Mouse (Mus musculus): ENCODE results near the gene Smtnl2. TPM values are rescaled to one million over a fixed set of nuclear protein-coding genes. Genes with fewer than 3 reads are reported as not detected.

Smtnl2 gene
- polyA plus RNA-seq, 1 experiment from 2014 or later, result 10.6 TPM

DNA sequence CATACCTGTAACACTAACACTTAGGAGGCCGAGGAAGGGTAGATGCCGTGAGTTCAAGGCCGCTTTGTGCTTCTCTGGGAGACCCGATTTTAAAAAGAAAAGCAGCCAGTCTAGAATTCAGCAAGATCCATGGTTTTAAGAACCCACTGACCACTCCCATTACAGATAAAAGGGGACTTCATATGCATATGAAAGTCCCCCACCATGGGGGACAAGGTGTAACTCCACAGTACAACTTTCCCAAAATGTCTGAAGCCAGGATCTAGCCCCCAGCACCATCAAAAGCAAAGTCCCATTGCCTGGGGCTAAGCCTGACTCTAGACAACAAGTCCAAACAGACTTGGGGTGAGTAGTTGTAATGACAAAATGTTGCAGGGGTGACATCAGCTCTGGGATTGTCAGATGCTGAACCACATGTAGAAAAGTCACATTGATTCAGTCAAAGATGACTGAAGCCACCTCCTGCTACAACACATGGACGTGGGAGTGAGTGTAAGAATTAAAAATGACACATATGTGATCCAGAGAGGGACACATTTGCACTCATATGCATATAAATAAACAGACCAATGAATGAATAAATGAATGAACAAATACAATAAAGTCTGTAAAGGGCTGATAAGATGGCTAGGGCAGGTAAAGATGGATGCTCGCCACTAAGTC lies 9.1 kb upstream of the Smtnl2 start:
- Histone ChIP-seq H3K4me3 (no peak overlapping the region), H3K4me1 (peaks cover 20% of the 10 kb centered on the region), H3K27me3 (ENCODE audit: poor library complexity, severe bottlenecking) (no peaks in the 10 kb centered on the region; the same call in 1 of the 2 replicates), H3K27ac (no peak overlapping the region), H3K9me3 (no peaks in the 10 kb centered on the region), H3K36me3 (replicated peaks) (no peaks in the 10 kb centered on the region)
- no peak for DNase-seq (ENCODE audit: extremely low spot score, low spot score)
- WGBS, result 86% methylated on average over 6 of the region's 6 CpGs

- no peak for DNase-seq (ENCODE audit: extremely low spot score, low spot score)
- Histone ChIP-seq H3K27ac (no peak overlapping the region), H3K4me3 (no peak overlapping the region), H3K36me3 (replicated peaks) (no peaks in the 10 kb centered on the region), H3K4me1 (peaks cover 20% of the 10 kb centered on the region), H3K27me3 (ENCODE audit: poor library complexity, severe bottlenecking) (peaks cover 7% of the 10 kb centered on the region), H3K9me3 (no peaks in the 10 kb centered on the region)
- 92% methylated on average over 6 of the region's 6 CpGs for WGBS
Measured at GRCm38 (mm10) chr11:72419006-72419405, 7.5 kb upstream of the Smtnl2 start.

GRCm38 (mm10) chr11:72418227-72418626 lies 6.7 kb upstream of the Smtnl2 start:
- WGBS, result 47% methylated on average over 8 of the region's 8 CpGs
- no peaks in the 10 kb centered on the region for H3K9me3 ChIP-seq
- peaks cover 15% of the 10 kb centered on the region for H3K27me3 ChIP-seq (ENCODE audit: poor library complexity, severe bottlenecking)
- no peak for DNase-seq (ENCODE audit: extremely low spot score, low spot score)
- H3K4me3 ChIP-seq, result no peak overlapping the region
- H3K36me3 ChIP-seq (replicated peaks), result no peaks in the 10 kb centered on the region
- H3K27ac ChIP-seq, result peak overlapping the region; percentile 72
- peaks cover 20% of the 10 kb centered on the region for H3K4me1 ChIP-seq

DNA sequence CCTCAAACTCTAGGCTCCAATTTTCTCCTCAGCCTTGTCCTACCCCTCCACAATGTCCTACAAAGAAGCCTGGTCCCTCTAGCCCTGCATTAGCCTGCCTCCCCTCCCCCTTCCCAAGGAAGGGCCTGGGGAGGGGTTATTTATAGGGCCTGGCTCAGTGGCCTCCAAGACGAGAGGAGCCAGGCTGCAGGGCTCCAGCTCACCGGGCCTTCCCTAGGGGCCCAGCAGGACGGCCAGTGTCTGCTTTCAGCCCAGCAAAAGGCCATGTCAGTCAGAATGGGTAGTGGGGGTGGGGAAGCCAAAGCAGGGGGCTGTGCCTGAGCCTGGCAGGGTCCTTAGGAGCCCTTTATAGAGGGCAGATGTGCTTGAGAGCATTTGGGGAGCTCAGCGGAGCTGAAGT lies 5.9 kb upstream of the Smtnl2 start:
- DNase-seq (ENCODE audit: extremely low spot score, low spot score), result no peak
- 7% methylated on average over 4 of the region's 4 CpGs for WGBS

GRCm38 (mm10) chr11:72416666-72417065 lies 5.2 kb upstream of the Smtnl2 start:
- Histone ChIP-seq H3K9me3 (no peaks in the 10 kb centered on the region), H3K27ac (peak overlapping the region; percentile 72; the same call in 1 of the 2 replicates), H3K27me3 (ENCODE audit: poor library complexity, severe bottlenecking) (peaks cover 25% of the 10 kb centered on the region), H3K4me1 (peaks cover 27% of the 10 kb centered on the region), H3K36me3 (replicated peaks) (no peaks in the 10 kb centered on the region), H3K4me3 (no peak overlapping the region)
- no peak for DNase-seq (ENCODE audit: extremely low spot score, low spot score)
- WGBS, result 90% methylated on average over 5 of the region's 5 CpGs

More for the DNA sequence above, 5.9 kb upstream of the Smtnl2 start:
- Histone ChIP-seq H3K4me1 (peaks cover 22% of the 10 kb centered on the region), H3K27me3 (ENCODE audit: poor library complexity, severe bottlenecking) (peaks cover 20% of the 10 kb centered on the region), H3K36me3 (replicated peaks) (no peaks in the 10 kb centered on the region), H3K9me3 (no peaks in the 10 kb centered on the region), H3K27ac (peak overlapping the region; percentile 72), H3K4me3 (no peak overlapping the region)

GRCm38 (mm10) chr11:72415155-72415554 lies 3.6 kb upstream of the Smtnl2 start:
- no peaks in the 10 kb centered on the region for H3K9me3 ChIP-seq
- peaks cover 42% of the 10 kb centered on the region for H3K4me1 ChIP-seq
- no peaks in the 10 kb centered on the region for H3K36me3 ChIP-seq (replicated peaks)
- no peak for DNase-seq (ENCODE audit: extremely low spot score, low spot score)
- peaks cover 37% of the 10 kb centered on the region for H3K27me3 ChIP-seq (ENCODE audit: poor library complexity, severe bottlenecking)
- H3K27ac ChIP-seq, result no peak overlapping the region
- H3K4me3 ChIP-seq, result no peak overlapping the region
- WGBS, result 85% methylated on average over 8 of the region's 8 CpGs

DNA sequence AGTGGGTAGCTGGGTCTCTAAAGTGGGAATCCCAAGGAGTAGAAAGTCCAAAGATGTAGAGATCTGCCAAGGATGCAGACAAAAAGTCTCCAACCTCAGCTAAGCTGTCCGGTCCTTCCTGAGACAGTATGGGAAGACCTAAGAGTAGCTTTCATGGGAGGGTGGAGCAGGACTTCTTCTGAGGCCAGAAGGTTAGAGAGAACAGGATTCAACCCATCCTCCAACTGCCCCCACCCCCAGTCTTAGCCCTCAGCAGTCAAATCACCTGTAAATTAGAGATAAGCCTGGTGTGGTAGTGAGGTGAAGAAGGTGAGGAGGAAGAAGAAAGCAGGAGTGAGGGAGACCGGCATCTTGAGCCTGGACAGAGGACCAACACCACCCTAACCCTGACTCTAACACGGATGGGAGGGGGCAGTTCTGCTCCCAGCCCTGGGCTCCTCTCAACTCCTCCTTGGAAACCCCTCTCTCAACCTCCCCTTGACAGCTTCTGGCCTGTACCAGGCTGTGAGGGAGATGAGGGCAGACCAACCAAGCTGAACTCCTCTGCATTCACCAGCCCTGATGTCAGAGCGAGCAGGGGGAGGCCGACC lies 2.2 kb upstream of the Smtnl2 start:
- DNase-seq (ENCODE audit: extremely low spot score, low spot score), result no peak
- Histone ChIP-seq H3K27me3 (ENCODE audit: poor library complexity, severe bottlenecking) (peaks cover 52% of the 10 kb centered on the region), H3K27ac (no peak overlapping the region), H3K9me3 (no peaks in the 10 kb centered on the region), H3K4me1 (peaks cover 57% of the 10 kb centered on the region), H3K36me3 (replicated peaks) (no peaks in the 10 kb centered on the region), H3K4me3 (no peak overlapping the region)
- WGBS, result 71% methylated on average over 5 of the region's 5 CpGs

DNA sequence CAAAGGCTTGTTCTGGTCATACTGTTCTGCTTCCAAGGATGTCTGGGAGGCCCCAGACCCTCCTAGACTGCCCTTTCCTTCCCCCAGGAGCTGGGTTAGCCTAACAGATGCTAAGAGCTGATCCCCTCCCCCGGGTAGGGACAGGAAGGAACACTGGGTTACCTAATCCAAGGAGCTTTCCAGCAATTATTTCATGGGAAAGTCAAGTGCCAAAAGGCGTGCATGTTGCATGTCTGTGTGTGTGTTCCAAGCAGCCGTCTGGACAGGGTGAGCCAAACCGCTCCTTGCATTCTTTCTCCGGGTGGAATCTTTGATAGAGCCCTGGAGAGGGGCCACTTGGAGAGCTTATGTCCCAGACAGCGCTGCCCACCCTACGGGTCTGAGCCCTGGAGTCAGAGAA lies 1.5 kb upstream of the Smtnl2 start:
- no peak overlapping the region for H3K4me3 ChIP-seq
- no peak overlapping the region for H3K27ac ChIP-seq
- peaks cover 58% of the 10 kb centered on the region for H3K4me1 ChIP-seq
- peaks cover 59% of the 10 kb centered on the region for H3K27me3 ChIP-seq (ENCODE audit: poor library complexity, severe bottlenecking)
- no peaks in the 10 kb centered on the region for H3K9me3 ChIP-seq
- DNase-seq (ENCODE audit: extremely low spot score, low spot score), result no peak
- 82% methylated on average over 7 of the region's 7 CpGs for WGBS
- no peaks in the 10 kb centered on the region for H3K36me3 ChIP-seq (replicated peaks)

GRCm38 (mm10) chr11:72411945-72412344 lies 432 bp upstream of the Smtnl2 start:
- Histone ChIP-seq H3K4me3 (peak overlapping the region; percentile 82), H3K27ac (peak overlapping the region; percentile 84; the same call in 1 of the 2 replicates), H3K36me3 (replicated peaks) (no peaks in the 10 kb centered on the region), H3K4me1 (peaks cover 58% of the 10 kb centered on the region), H3K9me3 (no peaks in the 10 kb centered on the region), H3K27me3 (ENCODE audit: poor library complexity, severe bottlenecking) (peaks cover 69% of the 10 kb centered on the region)
- no peak for DNase-seq (ENCODE audit: extremely low spot score, low spot score)
- 33% methylated on average over 9 of the region's 9 CpGs for WGBS

DNA sequence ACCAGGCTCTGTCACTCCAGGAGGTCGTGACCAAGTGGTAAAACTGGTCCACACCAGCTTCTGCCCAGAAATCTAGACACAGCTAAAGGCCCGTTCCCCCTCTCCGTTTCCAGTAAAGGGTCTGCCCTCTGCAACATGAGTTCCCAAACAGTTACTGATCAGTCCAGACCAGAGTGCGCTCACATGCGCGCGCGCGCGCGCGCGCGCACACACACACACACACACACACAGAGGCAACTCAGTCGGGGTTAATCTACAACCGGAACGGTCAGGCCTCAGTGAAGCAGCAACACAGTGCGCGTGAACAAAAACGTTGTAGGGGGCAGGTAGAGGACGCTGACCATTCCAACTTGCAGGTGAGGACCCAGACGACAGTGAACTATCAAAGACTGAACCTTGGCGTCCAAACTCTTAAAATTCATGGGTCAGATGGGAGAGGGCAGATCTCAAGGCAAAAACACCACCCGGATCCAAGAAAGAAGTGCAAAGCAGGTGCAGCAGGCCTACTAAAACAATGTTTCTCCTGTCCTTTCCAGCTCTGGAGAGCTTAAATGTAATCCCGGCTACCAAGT lies 906 bp downstream of the Smtnl2 start:
- 1% methylated on average over 25 of the region's 25 CpGs for WGBS
- Histone ChIP-seq H3K9me3 (no peaks in the 10 kb centered on the region), H3K27ac (peak overlapping the region; percentile 84), H3K36me3 (replicated peaks) (no peaks in the 10 kb centered on the region), H3K4me3 (peak overlapping the region; percentile 82), H3K27me3 (ENCODE audit: poor library complexity, severe bottlenecking) (peaks cover 70% of the 10 kb centered on the region), H3K4me1 (peaks cover 67% of the 10 kb centered on the region)
- DNase-seq (ENCODE audit: extremely low spot score, low spot score), result peak; percentile 39

DNA sequence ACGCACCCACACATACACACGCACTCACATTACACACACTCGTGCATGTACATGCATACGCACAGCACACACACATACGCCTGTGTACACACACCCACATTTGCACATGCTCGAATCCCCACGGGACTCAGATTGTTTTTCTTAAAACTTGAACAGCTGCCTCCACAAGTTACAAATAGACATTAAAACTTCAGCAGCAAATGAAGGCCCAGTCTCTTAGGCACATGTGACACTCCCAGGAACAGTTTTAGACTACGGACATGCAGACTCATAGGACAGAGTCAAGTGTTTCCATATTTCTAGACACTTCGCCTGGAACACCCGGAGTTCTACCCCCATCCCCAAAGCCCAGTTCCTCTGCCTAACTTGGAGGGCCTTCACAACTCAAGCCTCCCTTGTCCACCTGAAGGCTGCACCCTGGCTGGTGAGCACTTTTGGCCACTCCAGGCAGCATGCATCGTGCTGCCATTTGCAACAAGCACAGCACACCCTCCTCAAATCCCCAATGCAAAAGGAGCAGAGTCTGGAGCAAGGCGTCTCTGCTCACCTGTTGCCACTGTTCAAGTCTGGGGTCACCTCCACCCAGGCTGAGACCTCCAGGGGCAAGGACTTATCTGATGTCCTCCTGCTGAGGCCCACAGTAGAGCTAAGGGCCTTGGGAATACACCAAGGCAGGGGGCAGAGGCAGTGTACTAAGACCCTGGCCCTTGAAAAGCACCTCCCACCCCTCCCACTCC lies 1.7 kb downstream of the Smtnl2 start:
- Histone ChIP-seq H3K36me3 (replicated peaks) (no peaks in the 10 kb centered on the region), H3K27ac (peak overlapping the region; percentile 4; the same call in 1 of the 2 replicates), H3K9me3 (no peaks in the 10 kb centered on the region), H3K4me3 (peak overlapping the region; percentile 82), H3K27me3 (ENCODE audit: poor library complexity, severe bottlenecking) (peaks cover 70% of the 10 kb centered on the region), H3K4me1 (peaks cover 67% of the 10 kb centered on the region)
- no peak for DNase-seq (ENCODE audit: extremely low spot score, low spot score)
- 73% methylated on average over 12 of the region's 12 CpGs for WGBS

- DNase-seq (ENCODE audit: extremely low spot score, low spot score), result no peak
- H3K27ac ChIP-seq, result no peak overlapping the region
- no peaks in the 10 kb centered on the region for H3K9me3 ChIP-seq
- no peak overlapping the region for H3K4me3 ChIP-seq
- no peaks in the 10 kb centered on the region for H3K36me3 ChIP-seq (replicated peaks)
- H3K27me3 ChIP-seq (ENCODE audit: poor library complexity, severe bottlenecking), result peaks cover 59% of the 10 kb centered on the region
- peaks cover 67% of the 10 kb centered on the region for H3K4me1 ChIP-seq
- WGBS, result 59% methylated on average over 9 of the region's 9 CpGs
Measured at GRCm38 (mm10) chr11:72408451-72409170, 2.9 kb downstream of the Smtnl2 start.
